Mouse (Mus musculus) E14TG2a.4 (cell line): ENCODE data around the gene Adprhl2.

ENCODE experiments used
- CTCF ChIP-seq: conservative IDR thresholded peaks from 2 replicates; pipeline ENCODE4 v1.5.1; 2014; ENCODE audit warnings: low read length
- NANOG ChIP-seq: IDR thresholded peaks from 2 replicates; pipeline ENCODE4 v1.6.1; 2014; ENCODE audit warnings: borderline replicate concordance, low read length, mixed read lengths
- POU5F1 ChIP-seq: IDR thresholded peaks from 2 replicates; pipeline ENCODE4 v1.6.1; 2014; ENCODE audit warnings: low read length, borderline replicate concordance

- TF ChIP-seq CTCF (no peak), POU5F1 (no peak), NANOG (no peak)
Measured at GRCm38 (mm10) chr4:126300916-126301583, 20.5 kb downstream of the Adprhl2 start.
